Mouse (Mus musculus): ENCODE measurements around the gene Btbd19. TPM values are rescaled to one million over a fixed set of nuclear protein-coding genes. Genes with fewer than 3 reads are reported as not detected.

The Btbd19 gene
- polyA plus RNA-seq, 1 experiment from 2014 or later: 4.3 TPM

GRCm38 (mm10) chr4:117148047-117148713 is 22.7 kb upstream of the Btbd19 start:
- peaks cover 24% of the 10 kb centered on the region; the same call in 1 of the 2 replicates for H3K36me3 ChIP-seq (ENCODE audit: insufficient read depth, low read length)
- H3K9me3 ChIP-seq (ENCODE audit: low read length): no peaks in the 10 kb centered on the region
- 77% methylated on average over 18 of the region's 18 CpGs for WGBS
- H3K9ac ChIP-seq (replicated peaks; ENCODE audit: low read depth): no peak overlapping the region
- H3K4me3 ChIP-seq (ENCODE audit: low read depth, low read length): no peak overlapping the region
- H3K27me3 ChIP-seq (replicated peaks; ENCODE audit: insufficient read depth, low read length): no peaks in the 10 kb centered on the region
- H3K27ac ChIP-seq (ENCODE audit: low read length): no peak overlapping the region
- no peaks in the 10 kb centered on the region for H3K4me1 ChIP-seq (ENCODE audit: insufficient read depth, low read depth, low read length)
- no peak for DNase-seq (ENCODE audit: low spot score)
- no peak for ATAC-seq
- no peak for TF ChIP-seq CTCF (IDR thresholded peaks at IDR 0.05)
- TF ChIP-seq EP300 (IDR thresholded peaks at IDR 0.05): no peak
- no peak overlapping the region for H3K4me2 ChIP-seq (replicated peaks; ENCODE audit: low read depth, low read length)

GRCm38 (mm10) chr4:117146176-117146575 is 20.7 kb upstream of the Btbd19 start:
- Histone ChIP-seq H3K4me1 (ENCODE audit: insufficient read depth, low read depth, low read length) (no peaks in the 10 kb centered on the region), H3K27ac (ENCODE audit: low read length) (no peak overlapping the region), H3K9ac (replicated peaks; ENCODE audit: low read depth) (no peak overlapping the region), H3K4me3 (ENCODE audit: low read depth, low read length) (no peak overlapping the region), H3K9me3 (ENCODE audit: low read length) (no peaks in the 10 kb centered on the region), H3K4me2 (replicated peaks; ENCODE audit: low read depth, low read length) (no peak overlapping the region), H3K27me3 (replicated peaks; ENCODE audit: insufficient read depth, low read length) (no peaks in the 10 kb centered on the region), H3K36me3 (ENCODE audit: insufficient read depth, low read length) (peaks cover 8% of the 10 kb centered on the region; the same call in 1 of the 2 replicates)
- TF ChIP-seq EP300 (IDR thresholded peaks at IDR 0.05) (no peak), CTCF (IDR thresholded peaks at IDR 0.05) (peak; percentile 98)
- 27% methylated on average over 15 of the region's 15 CpGs for WGBS
- peak; percentile 71 for ATAC-seq
- peak; percentile 92 for DNase-seq (ENCODE audit: low spot score)

- Histone ChIP-seq H3K27me3 (replicated peaks; ENCODE audit: insufficient read depth, low read length) (no peaks in the 10 kb centered on the region), H3K4me3 (ENCODE audit: low read depth, low read length) (no peak overlapping the region), H3K36me3 (ENCODE audit: insufficient read depth, low read length) (peaks cover under 1% of the 10 kb centered on the region; the same call in 1 of the 2 replicates), H3K9ac (replicated peaks; ENCODE audit: low read depth) (no peak overlapping the region), H3K4me2 (replicated peaks; ENCODE audit: low read depth, low read length) (no peak overlapping the region), H3K9me3 (ENCODE audit: low read length) (no peaks in the 10 kb centered on the region), H3K4me1 (ENCODE audit: insufficient read depth, low read depth, low read length) (no peaks in the 10 kb centered on the region), H3K27ac (ENCODE audit: low read length) (no peak overlapping the region)
- 86% methylated on average over 13 of the region's 13 CpGs for WGBS
- ATAC-seq (no peak), DNase-seq (ENCODE audit: low spot score) (no peak)
- no peak for TF ChIP-seq EP300 (IDR thresholded peaks at IDR 0.05)
Observed at GRCm38 (mm10) chr4:117145248-117145647, 19.7 kb upstream of the Btbd19 start.

- Histone ChIP-seq H3K4me2 (replicated peaks; ENCODE audit: low read depth, low read length) (no peak overlapping the region), H3K27ac (ENCODE audit: low read length) (no peak overlapping the region), H3K36me3 (ENCODE audit: insufficient read depth, low read length) (no peaks in the 10 kb centered on the region), H3K9me3 (ENCODE audit: low read length) (no peaks in the 10 kb centered on the region), H3K27me3 (replicated peaks; ENCODE audit: insufficient read depth, low read length) (no peaks in the 10 kb centered on the region), H3K4me3 (ENCODE audit: low read depth, low read length) (no peak overlapping the region), H3K9ac (replicated peaks; ENCODE audit: low read depth) (no peak overlapping the region), H3K4me1 (ENCODE audit: insufficient read depth, low read depth, low read length) (no peaks in the 10 kb centered on the region)
- WGBS: 49% methylated on average over 7 of the region's 7 CpGs
- DNase-seq (ENCODE audit: low spot score) (no peak), ATAC-seq (no peak)
- TF ChIP-seq CTCF (IDR thresholded peaks at IDR 0.05) (no peak), EP300 (IDR thresholded peaks at IDR 0.05) (no peak)
Observed at GRCm38 (mm10) chr4:117143023-117143422, 17.5 kb upstream of the Btbd19 start.

- ATAC-seq (no peak), DNase-seq (ENCODE audit: low spot score) (peak; percentile 68)
- no peak overlapping the region for H3K27ac ChIP-seq (ENCODE audit: low read length)
- no peaks in the 10 kb centered on the region for H3K9me3 ChIP-seq (ENCODE audit: low read length)
- no peaks in the 10 kb centered on the region for H3K36me3 ChIP-seq (ENCODE audit: insufficient read depth, low read length)
- no peaks in the 10 kb centered on the region for H3K27me3 ChIP-seq (replicated peaks; ENCODE audit: insufficient read depth, low read length)
- H3K4me1 ChIP-seq (ENCODE audit: insufficient read depth, low read depth, low read length): no peaks in the 10 kb centered on the region
- H3K9ac ChIP-seq (replicated peaks; ENCODE audit: low read depth): no peak overlapping the region
- WGBS: 36% methylated on average over 4 of the region's 4 CpGs
- H3K4me2 ChIP-seq (replicated peaks; ENCODE audit: low read depth, low read length): no peak overlapping the region
- H3K4me3 ChIP-seq (ENCODE audit: low read depth, low read length): no peak overlapping the region
- TF ChIP-seq CTCF (IDR thresholded peaks at IDR 0.05) (peak; percentile 53), EP300 (IDR thresholded peaks at IDR 0.05) (no peak)
Observed at GRCm38 (mm10) chr4:117140613-117141012, 15.1 kb upstream of the Btbd19 start.

GRCm38 (mm10) chr4:117139217-117139612 is 13.7 kb upstream of the Btbd19 start:
- DNase-seq (ENCODE audit: low spot score) (peak; percentile 73), ATAC-seq (peak; percentile 35; the same call in 1 of the 2 replicates)
- 1% methylated on average over 2 of the region's 2 CpGs for WGBS
- H3K4me1 ChIP-seq (ENCODE audit: insufficient read depth, low read depth, low read length): no peaks in the 10 kb centered on the region; the same call in 1 of the 2 replicates
- no peak overlapping the region for H3K9ac ChIP-seq (replicated peaks; ENCODE audit: low read depth)
- no peak overlapping the region for H3K4me3 ChIP-seq (ENCODE audit: low read depth, low read length)
- no peak overlapping the region for H3K27ac ChIP-seq (ENCODE audit: low read length)
- H3K4me2 ChIP-seq (replicated peaks; ENCODE audit: low read depth, low read length): no peak overlapping the region
- no peaks in the 10 kb centered on the region for H3K27me3 ChIP-seq (replicated peaks; ENCODE audit: insufficient read depth, low read length)
- H3K9me3 ChIP-seq (ENCODE audit: low read length): no peaks in the 10 kb centered on the region
- no peaks in the 10 kb centered on the region for H3K36me3 ChIP-seq (ENCODE audit: insufficient read depth, low read length)
- no peak for TF ChIP-seq EP300 (IDR thresholded peaks at IDR 0.05)
- peak; percentile 83 for TF ChIP-seq CTCF (IDR thresholded peaks at IDR 0.05)

All from lung, postnatal 0 days (tissue).